Comparison of ENCODE assay signal across 11 mouse cellular contexts in the genomic region with DNA sequence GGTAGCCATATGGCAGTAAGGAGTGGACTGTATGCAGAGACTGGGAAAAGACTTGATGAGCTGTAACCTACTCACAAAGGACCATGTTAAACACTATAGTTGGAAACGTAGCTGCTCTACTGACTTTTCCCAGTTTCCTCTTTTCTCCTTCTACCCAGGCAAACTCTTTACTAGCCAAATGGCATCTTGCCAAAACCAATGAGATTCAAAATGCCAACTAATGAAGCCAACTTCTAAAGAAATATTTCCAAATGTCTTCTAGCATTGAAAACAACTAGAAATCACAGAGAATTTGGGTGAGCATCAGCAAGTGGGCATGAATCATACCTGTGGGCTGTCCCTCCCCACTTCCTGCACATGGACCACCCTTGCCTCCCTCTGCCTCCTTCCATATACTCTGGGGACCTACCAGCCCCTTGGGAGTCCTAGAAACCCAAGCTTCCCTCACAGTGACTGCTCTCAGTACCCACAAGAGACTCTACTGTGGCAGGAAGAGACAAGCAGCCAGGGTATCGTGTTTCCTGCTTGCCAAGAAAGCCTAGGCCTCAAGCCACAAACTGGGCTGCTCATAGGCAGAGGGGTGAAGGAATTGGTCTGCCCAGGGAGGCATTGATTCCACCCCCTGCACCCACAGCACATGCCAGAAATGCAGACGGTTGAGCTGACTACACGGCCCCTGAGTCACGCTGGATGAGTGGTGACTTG. TPM values are rescaled to one million over a fixed set of nuclear protein-coding genes. Genes with fewer than 3 reads are reported as not detected.
DNase-seq lines count a peak whose midpoint lies in the region; ATAC-seq and TF ChIP-seq lines count a peak whose summit lies in the region.
"Had no signal": no experiment of that assay in that cellular context is flagged by ENCODE, and none has a peak within 500 bp of the region (broad histone marks: within the 10 kb centered on the region; RNA-seq: fewer than 3 reads in every experiment).

No protein-coding gene starts in this region.

- TF ChIP-seq CTCF in forebrain, postnatal 0 days (IDR thresholded peaks at IDR 0.05; ENCODE audit: low read depth), result no peak
- TF ChIP-seq CTCF in midbrain, postnatal 0 days (IDR thresholded peaks at IDR 0.05), result no peak

- TF ChIP-seq POLR2A in myocyte (IDR thresholded peaks at IDR 0.05; ENCODE audit: insufficient read length, low read depth), result no peak

- H3K27me3 ChIP-seq in forebrain, postnatal 0 days (ENCODE audit: insufficient read depth, low read length), result no peaks in the 10 kb centered on the region
- no peaks in the 10 kb centered on the region for H3K27me3 ChIP-seq in forebrain, embryonic 10.5 days (ENCODE audit: poor library complexity, severe bottlenecking)
- no peaks in the 10 kb centered on the region for H3K27me3 ChIP-seq in midbrain, postnatal 0 days (ENCODE audit: insufficient read depth, low read length)
- H3K27me3 ChIP-seq in midbrain, embryonic 10.5 days (ENCODE audit: low read depth, poor library complexity, severe bottlenecking), result no peaks in the 10 kb centered on the region
- H3K27me3 ChIP-seq in myocyte (ENCODE audit: control insufficient read depth, insufficient read depth, insufficient read length), result no peaks in the 10 kb centered on the region
- H3K27me3 ChIP-seq: hindbrain, embryonic 12.5 days had no signal

- no peak overlapping the region for H3ac ChIP-seq in myocyte (ENCODE audit: control insufficient read depth, insufficient read length)

- H3K4me1 ChIP-seq in forebrain, postnatal 0 days (ENCODE audit: insufficient read depth), result no peaks in the 10 kb centered on the region
- no peaks in the 10 kb centered on the region for H3K4me1 ChIP-seq in forebrain, embryonic 10.5 days
- no peaks in the 10 kb centered on the region for H3K4me1 ChIP-seq in midbrain, postnatal 0 days (ENCODE audit: insufficient read depth, low read length)
- no peaks in the 10 kb centered on the region for H3K4me1 ChIP-seq in midbrain, embryonic 10.5 days

- H3K4me2 ChIP-seq in forebrain, postnatal 0 days (ENCODE audit: low read depth), result no peak overlapping the region
- H3K4me2 ChIP-seq in midbrain, postnatal 0 days (ENCODE audit: low read depth, low read length, poor library complexity, severe bottlenecking), result no peak overlapping the region
- H3K4me2 ChIP-seq in myocyte (ENCODE audit: low read depth), result peak overlapping the region; percentile 62
- H3K4me2 ChIP-seq: hindbrain, embryonic 12.5 days; lung, embryonic 14.5 days had no signal

- H3K9ac ChIP-seq in forebrain, postnatal 0 days, result no peak overlapping the region
- no peak overlapping the region for H3K9ac ChIP-seq in midbrain, postnatal 0 days (replicated peaks; ENCODE audit: low read length, poor library complexity, severe bottlenecking)
- H3K9ac ChIP-seq: hindbrain, embryonic 12.5 days; lung, embryonic 14.5 days had no signal

- 60% methylated on average over 5 of the region's 5 CpGs for WGBS in forebrain, postnatal 0 days
- WGBS in forebrain, embryonic 10.5 days, result 82% methylated on average over 5 of the region's 5 CpGs
- WGBS in midbrain, postnatal 0 days, result 63% methylated on average over 5 of the region's 5 CpGs
- WGBS in midbrain, embryonic 10.5 days, result 72% methylated on average over 5 of the region's 5 CpGs

- no peak overlapping the region for H3K27ac ChIP-seq in forebrain, postnatal 0 days (ENCODE audit: low read depth, low read length)
- no peak overlapping the region for H3K27ac ChIP-seq in forebrain, embryonic 10.5 days
- H3K27ac ChIP-seq in midbrain, postnatal 0 days (ENCODE audit: low read depth, low read length), result no peak overlapping the region
- H3K27ac ChIP-seq in midbrain, embryonic 10.5 days (replicated peaks), result no peak overlapping the region
- H3K27ac ChIP-seq: hindbrain, embryonic 12.5 days had no signal

- intact Hi-C loops in left cerebral cortex, postnatal 36 days (cut with DNase I), result no loop called here
- intact Hi-C loops in heart, postnatal 25 days (cut with DNase I), result no loop called here

- peak; percentile 36 for DNase-seq in forebrain, postnatal 0 days
- no peak for DNase-seq in forebrain, embryonic 10.5 days (ENCODE audit: extremely low spot score, low spot score)
- DNase-seq in midbrain, postnatal 0 days (ENCODE audit: low spot score), result peak; percentile 31
- no peak for DNase-seq in midbrain, embryonic 10.5 days (ENCODE audit: low spot score)
- peak; percentile 35 to 44 for DNase-seq in cerebellum, postnatal 25 days
- DNase-seq in left cerebral cortex, postnatal 36 days (ENCODE audit: low spot score in 2 of 2), result no peak
- no peak for DNase-seq in heart, postnatal 25 days (ENCODE audit: low spot score)
- DNase-seq: lung, embryonic 14.5 days; thymus, postnatal 25 days had no signal

- H3K9me3 ChIP-seq in forebrain, postnatal 0 days (ENCODE audit: low read length), result 0 out of 2 replicates have a peak, but pooled peaks cover 5% of the 10 kb centered on the region
- H3K9me3 ChIP-seq in forebrain, embryonic 10.5 days, result peaks cover 4% of the 10 kb centered on the region; the same call in 1 of the 2 replicates
- no peaks in the 10 kb centered on the region for H3K9me3 ChIP-seq in midbrain, postnatal 0 days (ENCODE audit: low read length)
- peaks cover 3% of the 10 kb centered on the region; the same call in 1 of the 2 replicates for H3K9me3 ChIP-seq in midbrain, embryonic 10.5 days (replicated peaks)

- no peaks in the 10 kb centered on the region for H3K79me2 ChIP-seq in myocyte (ENCODE audit: control insufficient read depth, insufficient read depth)

- H3K36me3 ChIP-seq in forebrain, postnatal 0 days (ENCODE audit: insufficient read depth), result no peaks in the 10 kb centered on the region
- H3K36me3 ChIP-seq in forebrain, embryonic 10.5 days (replicated peaks), result no peaks in the 10 kb centered on the region
- H3K36me3 ChIP-seq in midbrain, postnatal 0 days (ENCODE audit: insufficient read depth, low read length), result no peaks in the 10 kb centered on the region
- no peaks in the 10 kb centered on the region for H3K36me3 ChIP-seq in midbrain, embryonic 10.5 days
- no peaks in the 10 kb centered on the region for H3K36me3 ChIP-seq in myocyte (ENCODE audit: control insufficient read depth, insufficient read depth)
- H3K36me3 ChIP-seq: hindbrain, embryonic 12.5 days had no signal

- no peak overlapping the region for H3K4me3 ChIP-seq in forebrain, postnatal 0 days (ENCODE audit: low read depth, low read length)
- no peak overlapping the region for H3K4me3 ChIP-seq in forebrain, embryonic 10.5 days
- H3K4me3 ChIP-seq in midbrain, postnatal 0 days (ENCODE audit: low read depth, low read length), result no peak overlapping the region
- no peak overlapping the region for H3K4me3 ChIP-seq in midbrain, embryonic 10.5 days
- H3K4me3 ChIP-seq in myocyte, result no peak overlapping the region
- H3K4me3 ChIP-seq: hindbrain, embryonic 12.5 days had no signal

- ATAC-seq in forebrain, postnatal 0 days, result no peak
- ATAC-seq in midbrain, postnatal 0 days (ENCODE audit: low FRiP score), result no peak

TF ChIP-seq in myocyte, 11 proteins besides CTCF, POLR2A, EP300 and RAD21:
- TF ChIP-seq MYOG (IDR thresholded peaks at IDR 0.05; ENCODE audit: control insufficient read depth in 1 of 3, insufficient read depth in 1 of 3, insufficient read length in 2 of 3, low read depth in 2 of 3) (peak in 1 of 3 experiments; percentile 57), REST (IDR thresholded peaks at IDR 0.05; ENCODE audit: insufficient read depth, insufficient read length) (no peak), MYOD1 (IDR thresholded peaks at IDR 0.05; ENCODE audit: control insufficient read depth in 1 of 3, insufficient read length in 2 of 3, low read depth in 2 of 3) (peak in 1 of 3 experiments; percentile 21)

RNA-seq across cellular contexts. Expression of gene Il16, which starts 28.4 kb away (rescaled TPM):
- total RNA-seq in forebrain, postnatal 0 days (2014; rRNA removed), result 2.8 and 3.1 TPM in 2 replicates
- 1.2 TPM in 2 replicates for polyA plus RNA-seq in forebrain, postnatal 0 days (2015; fragmentation: Nextera tagmentation; extraction: Ambion mirVana)
- polyA plus RNA-seq in forebrain, embryonic 10.5 days (2016; fragmentation: Nextera tagmentation; extraction: Ambion mirVana), result 0.76 and 0.95 TPM in 2 replicates
- total RNA-seq in midbrain, postnatal 0 days (2014; rRNA removed), result 0.99 and 1.7 TPM in 2 replicates
- 0.85 and 1.0 TPM in 2 replicates for polyA plus RNA-seq in midbrain, postnatal 0 days (2015; fragmentation: Nextera tagmentation; extraction: Ambion mirVana)
- polyA plus RNA-seq in midbrain, embryonic 10.5 days (2016; fragmentation: Nextera tagmentation; extraction: Ambion mirVana), result 0.72 and 0.91 TPM in 2 replicates
- polyA plus RNA-seq in myocyte (2012; fragmentation: generic; extraction: Trizol), result 0.11 TPM
- 1 to 10 TPM; 2.5 to 3.4 TPM for total RNA-seq in left cerebral cortex, postnatal 36 days (2021)
- 1 to 10 TPM; 8.2 to 8.4 TPM for total RNA-seq in heart, postnatal 25 days (2021)

Comparison
In these comparisons a context has a peak if more than half of its experiments do, and no peak if none do; other contexts are left out.
1. DNase-seq: peak in forebrain, postnatal 0 days (single experiment), midbrain, postnatal 0 days (single experiment) and cerebellum, postnatal 25 days (2 of 2); none in forebrain, embryonic 10.5 days (single experiment), midbrain, embryonic 10.5 days (single experiment), left cerebral cortex, postnatal 36 days (0 of 2) and heart, postnatal 25 days (single experiment).